Mouse (Mus musculus) ZHBTc4 (cell line): ENCODE results near the gene Eya2.

ENCODE experiments used
- DNase-seq: peaks from one replicate; pipeline ENCODE4 v3.0.0-alpha.2; 2011; ENCODE audit warnings: low read depth, low spot score

Eya2 gene

DNA sequence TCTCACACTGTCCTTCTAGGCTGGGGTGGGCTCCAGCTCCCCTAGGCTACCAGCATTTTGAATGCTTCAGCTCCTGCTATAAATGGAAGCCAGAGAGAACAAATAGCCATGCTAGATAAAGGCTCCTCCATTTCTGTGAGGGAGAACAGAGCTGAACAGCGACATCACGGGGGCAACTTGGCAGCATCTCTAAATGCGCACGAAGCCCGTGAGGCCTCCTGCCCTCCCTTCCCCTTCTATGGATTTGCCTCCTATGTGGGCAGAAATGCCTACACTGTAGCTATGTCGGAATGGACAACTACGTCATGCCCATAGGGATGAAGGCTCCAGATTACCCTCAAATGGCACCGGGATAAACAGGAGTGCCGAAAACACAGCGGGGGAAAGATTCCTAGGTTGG is 222.6 kb downstream of the Eya2 start:
- DNase-seq, result no peak

DNA sequence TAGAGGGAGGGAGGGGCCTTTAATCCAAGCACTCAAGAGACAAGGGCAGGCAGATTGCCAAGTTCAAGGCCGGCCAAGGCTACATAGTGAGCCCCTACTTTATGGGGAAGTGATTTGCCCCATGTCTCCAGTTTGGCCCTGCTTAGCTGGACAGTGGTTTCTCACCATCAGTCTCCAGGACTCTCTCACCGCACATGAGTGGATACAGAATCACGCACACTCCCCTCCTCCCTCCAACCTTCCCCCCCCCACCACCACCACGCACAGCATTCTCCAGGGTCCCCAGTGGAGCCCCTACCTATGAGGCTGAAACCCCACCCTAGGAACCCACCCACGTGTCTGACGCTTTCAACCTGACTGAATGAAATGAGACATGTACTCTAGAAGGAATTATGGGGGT is 223.7 kb downstream of the Eya2 start:
- peak; percentile 44 for DNase-seq

DNA sequence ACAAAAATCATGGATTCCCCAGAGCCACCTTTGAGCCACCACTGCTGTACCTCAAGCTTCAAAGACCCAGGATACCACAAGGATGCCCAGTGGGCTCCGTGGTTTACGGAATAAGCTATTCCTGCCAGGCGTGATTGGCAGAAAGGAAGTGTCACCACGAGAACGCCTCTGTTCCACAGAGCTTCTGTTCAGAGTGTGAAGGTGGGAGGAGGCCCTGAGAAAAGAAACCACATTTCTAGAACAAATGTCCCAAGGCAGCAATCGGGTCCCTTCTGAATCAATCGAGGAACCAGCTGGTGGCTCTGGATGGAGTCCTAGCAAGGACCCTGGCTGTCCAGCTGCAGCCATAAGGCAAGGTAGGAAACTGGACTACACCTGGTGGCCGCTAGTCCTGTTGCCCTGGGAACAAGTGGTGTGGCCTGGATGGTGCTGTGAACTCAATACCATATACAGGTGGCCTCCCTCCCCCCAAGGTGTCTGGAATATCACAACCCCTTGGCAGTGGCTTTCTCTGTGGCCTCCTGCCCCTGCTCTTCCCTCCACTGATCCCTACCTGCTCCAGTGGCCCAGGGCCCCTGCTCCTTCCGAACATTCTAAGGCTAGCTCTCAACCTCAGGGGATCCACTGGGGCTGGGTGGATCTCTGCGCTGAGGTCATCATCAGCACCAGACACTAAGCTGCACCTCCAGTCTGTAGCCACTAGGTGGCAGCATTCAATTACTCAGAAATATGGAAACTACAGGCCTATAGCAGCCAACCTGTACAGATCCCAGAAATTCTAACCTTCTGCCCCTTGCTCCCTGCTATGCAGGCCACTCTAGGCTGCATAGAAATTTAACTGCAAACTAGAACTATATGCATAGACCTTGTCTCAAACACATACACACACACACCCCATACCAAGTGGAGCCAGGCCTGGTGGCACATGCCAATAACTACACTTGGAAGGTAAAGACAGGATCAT is 224.4 kb downstream of the Eya2 start:
- DNase-seq, result peak; percentile 89

DNA sequence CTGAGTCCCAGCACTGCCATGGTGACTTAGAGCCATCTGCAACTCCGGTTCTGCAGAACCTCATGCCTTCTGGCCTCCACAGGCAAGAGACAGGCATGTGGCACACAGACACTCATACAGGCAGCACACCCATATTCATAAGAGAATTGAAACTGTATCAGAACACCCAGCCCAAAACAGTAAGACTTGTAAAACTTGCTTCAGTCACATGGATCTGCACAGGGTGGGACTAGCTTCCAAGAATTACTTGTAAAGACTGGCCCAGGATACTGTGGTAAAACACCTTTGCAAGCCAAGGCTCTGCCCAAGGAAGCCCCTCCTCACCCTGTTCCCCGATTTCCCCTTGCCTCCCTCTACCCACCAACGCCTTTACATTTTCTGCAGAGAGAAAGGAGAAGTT is 225.2 kb downstream of the Eya2 start:
- DNase-seq, result peak; percentile 28

DNA sequence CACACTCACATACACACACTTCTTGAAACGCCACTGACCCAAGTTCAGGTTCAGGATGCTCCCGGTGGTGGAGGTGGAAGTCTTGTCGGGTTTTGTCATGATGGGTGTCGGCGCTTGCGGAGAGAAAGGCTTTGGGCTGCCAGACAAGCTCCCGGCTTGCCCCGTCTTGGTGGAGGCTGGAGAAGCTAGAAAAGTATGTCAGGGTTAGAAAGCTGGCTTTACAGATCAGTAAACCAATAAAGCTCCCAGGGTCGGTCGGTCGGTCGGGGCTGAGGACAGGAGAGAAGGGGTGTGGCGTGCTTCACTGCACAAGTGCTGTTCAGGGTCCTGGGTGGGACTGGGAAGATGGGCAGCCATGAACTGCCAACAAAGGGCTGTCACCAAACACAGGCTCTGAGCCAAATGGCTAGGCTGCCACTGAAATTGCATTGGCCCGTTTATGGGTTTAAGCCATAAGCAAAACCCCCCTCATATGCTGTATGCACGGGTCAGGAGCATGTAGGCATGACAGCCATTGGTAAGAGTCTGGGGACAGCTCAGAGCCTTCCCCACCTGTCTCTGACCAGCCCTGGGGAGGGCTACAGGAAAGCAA is 225.8 kb downstream of the Eya2 start:
- peak; percentile 60 for DNase-seq
